Mouse (Mus musculus) embryonic facial prominence, embryonic 10.5 days (tissue): ENCODE measurements around the gene Rpl6. TPM values are rescaled to one million over a fixed set of nuclear protein-coding genes. Genes with fewer than 3 reads are reported as not detected.

Source experiments
- DNase-seq: peaks from one replicate; pipeline ENCODE4 v3.0.0-alpha.2; 2017; ENCODE audit warnings: low spot score
- H3K27ac ChIP-seq: fragments of 300-500 bp; sonication (generic); replicated peaks from 2 replicates; pipeline ENCODE4 v1.5.1; 2016; ENCODE audit warnings: mild to moderate bottlenecking
- H3K27me3 ChIP-seq: fragments of 300-500 bp; sonication (generic); replicated peaks from 2 replicates; pipeline ENCODE4 v1.6.1; 2016; ENCODE audit warnings: low read depth, mild to moderate bottlenecking; ENCODE audit not compliant: poor library complexity, severe bottlenecking
- H3K36me3 ChIP-seq: fragments of 300-500 bp; sonication (generic); replicated peaks from 2 replicates; pipeline ENCODE4 v1.6.1; 2016; ENCODE audit warnings: mild to moderate bottlenecking, moderate library complexity
- H3K4me1 ChIP-seq: fragments of 300-500 bp; sonication (generic); 2 replicates; pipeline ENCODE4 v1.6.1; 2016
- H3K4me3 ChIP-seq: fragments of 300-500 bp; sonication (generic); 2 replicates; pipeline ENCODE4 v1.5.1; 2016; ENCODE audit warnings: mild to moderate bottlenecking, moderate library complexity
- H3K9me3 ChIP-seq: fragments of 300-500 bp; sonication (generic); 2 replicates; pipeline ENCODE4 v1.6.1; 2016; ENCODE audit warnings: mild to moderate bottlenecking
- WGBS: fragments of 180-500 bp; shearing (Covaris S2); methylation state at CpG from one replicate; pipeline ENCODE4 v1.1.7; 2016; 5-methylcytosine and 5-hydroxymethylcytosine counted together
- polyA plus RNA-seq: library from polyadenylated mRNA; unstranded; fragments of >200 nt; fragmentation: Nextera tagmentation; extraction: Ambion mirVana; gene quantifications from 2 replicates; pipeline ENCODE4 v1.2.1, GENCODE M21; 2016

Gene Rpl6
- polyA plus RNA-seq, 1 experiment from 2014 or later: 696 TPM

DNA sequence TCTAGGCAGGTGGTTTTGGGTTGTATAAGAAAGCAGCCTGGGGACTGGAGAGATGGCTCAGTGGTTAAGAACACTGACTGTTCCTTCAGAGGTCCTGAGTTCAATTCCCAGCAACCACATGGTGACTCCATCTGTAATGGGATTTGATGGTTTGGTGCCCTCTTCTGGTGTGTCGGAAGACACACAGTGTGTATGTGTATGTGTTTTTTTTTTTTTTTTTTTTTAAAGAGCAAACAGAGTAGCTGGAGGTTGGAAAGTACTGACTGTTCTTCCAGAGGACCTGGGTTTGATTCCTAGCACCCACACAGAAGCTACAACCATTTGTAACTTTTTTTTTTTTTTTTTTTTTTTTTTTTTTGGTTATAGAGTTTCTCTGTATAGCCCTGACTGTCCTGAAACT, 28.5 kb downstream of the Rpl6 start:
- no peak for DNase-seq
- Histone ChIP-seq H3K36me3 (peaks cover 8% of the 10 kb centered on the region; the same call in 1 of the 2 replicates), H3K9me3 (no peaks in the 10 kb centered on the region), H3K27me3 (no peaks in the 10 kb centered on the region), H3K27ac (no peak overlapping the region), H3K4me1 (no peaks in the 10 kb centered on the region), H3K4me3 (no peak overlapping the region)
- WGBS: 97% methylated on average over 1 of the region's 1 CpGs

DNA sequence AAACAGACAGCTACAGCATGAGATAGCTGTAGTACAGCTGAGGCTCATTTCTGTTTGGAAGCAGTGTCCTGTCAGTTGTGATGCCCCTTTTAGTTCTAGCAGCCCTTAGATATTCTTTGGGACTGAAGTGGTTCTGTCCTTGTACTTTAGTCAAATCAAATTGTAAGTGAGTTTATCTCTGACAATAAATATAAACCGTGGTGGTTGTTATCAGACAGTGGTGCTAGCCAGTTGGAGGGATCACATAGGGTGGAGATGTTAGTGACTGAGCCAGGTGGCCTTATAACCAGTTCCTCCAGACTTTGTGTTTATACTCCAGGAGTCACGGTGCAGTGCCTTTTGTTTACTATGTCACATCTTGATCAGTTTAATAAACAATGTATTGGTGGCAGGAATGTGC, 29.4 kb downstream of the Rpl6 start:
- no peaks in the 10 kb centered on the region for H3K27me3 ChIP-seq

DNA sequence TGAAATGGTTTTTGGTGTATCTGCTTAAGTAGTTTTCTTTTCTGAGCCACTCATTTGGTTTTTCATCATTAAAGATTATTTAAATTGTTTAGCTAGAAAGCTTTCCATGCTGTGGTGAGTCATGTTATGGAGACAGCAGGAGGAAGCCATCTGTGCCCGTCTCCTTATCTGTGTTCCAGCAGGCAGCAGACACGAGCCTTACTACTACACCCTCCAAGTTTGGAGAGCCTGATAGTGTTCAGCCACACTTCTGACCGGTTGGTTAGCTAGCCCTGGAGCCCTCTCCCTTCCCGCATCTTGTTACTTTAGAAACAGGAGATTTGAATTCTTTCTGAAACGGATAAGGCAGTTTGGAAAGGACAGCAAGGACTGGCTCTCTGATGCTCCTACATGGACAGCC, 31.9 kb downstream of the Rpl6 start:
- peaks cover 4% of the 10 kb centered on the region; the same call in 1 of the 2 replicates for H3K36me3 ChIP-seq
- H3K27ac ChIP-seq: no peak overlapping the region
- no peaks in the 10 kb centered on the region for H3K4me1 ChIP-seq
- H3K27me3 ChIP-seq: no peaks in the 10 kb centered on the region
- no peaks in the 10 kb centered on the region for H3K9me3 ChIP-seq
- 81% methylated on average over 5 of the region's 5 CpGs for WGBS
- no peak for DNase-seq
- no peak overlapping the region for H3K4me3 ChIP-seq

More for the DNA sequence above, 29.4 kb downstream of the Rpl6 start:
- Histone ChIP-seq H3K27ac (no peak overlapping the region), H3K4me3 (no peak overlapping the region), H3K36me3 (peaks cover 8% of the 10 kb centered on the region; the same call in 1 of the 2 replicates), H3K9me3 (no peaks in the 10 kb centered on the region), H3K4me1 (no peaks in the 10 kb centered on the region)
- no peak for DNase-seq
- WGBS: 86% methylated on average over 2 of the region's 2 CpGs

DNA sequence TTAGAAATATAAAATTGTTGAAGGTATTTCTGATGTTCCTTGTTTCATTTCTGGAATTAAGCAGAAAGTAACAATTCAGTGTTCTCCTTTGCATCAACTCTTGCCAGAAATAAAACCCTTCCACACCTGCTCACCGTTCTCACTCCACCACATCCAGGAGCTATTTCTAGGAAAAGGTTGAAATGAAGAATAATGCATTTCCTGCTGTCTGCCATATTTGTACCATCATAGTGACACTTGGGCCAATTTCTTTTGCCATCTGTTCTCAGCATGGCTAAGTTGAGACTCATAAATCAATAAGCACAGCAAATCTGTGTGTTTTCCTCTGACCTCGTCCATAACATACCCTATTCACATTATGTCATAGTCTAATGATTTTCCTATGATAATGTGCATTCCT, 33.9 kb downstream of the Rpl6 start:
- no peak for DNase-seq

DNA sequence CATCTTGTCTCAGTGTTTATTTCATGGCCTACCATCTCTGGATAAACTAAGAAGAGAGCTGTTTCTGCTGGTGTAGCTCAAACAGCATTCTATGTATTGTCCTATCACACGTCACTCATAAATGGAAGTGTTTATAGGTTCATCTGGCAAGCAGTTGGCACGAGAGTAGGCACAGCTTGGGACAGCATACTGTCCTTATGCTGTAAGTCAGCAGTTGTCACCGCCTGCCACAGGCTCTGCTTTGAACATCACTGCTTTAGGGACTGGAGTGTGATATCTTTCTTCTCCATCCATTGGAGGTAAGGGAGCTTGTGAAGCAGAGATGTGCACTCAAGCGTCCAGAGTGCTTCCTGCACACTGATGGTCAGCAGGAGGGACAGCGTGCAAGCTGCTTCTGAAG, 35.6 kb downstream of the Rpl6 start:
- Histone ChIP-seq H3K4me3 (no peak overlapping the region), H3K27me3 (no peaks in the 10 kb centered on the region), H3K4me1 (no peaks in the 10 kb centered on the region), H3K36me3 (peaks cover 4% of the 10 kb centered on the region; the same call in 1 of the 2 replicates), H3K27ac (no peak overlapping the region), H3K9me3 (no peaks in the 10 kb centered on the region)
- WGBS: 86% methylated on average over 5 of the region's 5 CpGs
- no peak for DNase-seq

More for the DNA sequence above, 33.9 kb downstream of the Rpl6 start:
- Histone ChIP-seq H3K27ac (no peak overlapping the region), H3K9me3 (no peaks in the 10 kb centered on the region), H3K36me3 (peaks cover 4% of the 10 kb centered on the region; the same call in 1 of the 2 replicates), H3K4me1 (no peaks in the 10 kb centered on the region), H3K27me3 (no peaks in the 10 kb centered on the region), H3K4me3 (no peak overlapping the region)
- WGBS: 89% methylated on average over 2 of the region's 2 CpGs

DNA sequence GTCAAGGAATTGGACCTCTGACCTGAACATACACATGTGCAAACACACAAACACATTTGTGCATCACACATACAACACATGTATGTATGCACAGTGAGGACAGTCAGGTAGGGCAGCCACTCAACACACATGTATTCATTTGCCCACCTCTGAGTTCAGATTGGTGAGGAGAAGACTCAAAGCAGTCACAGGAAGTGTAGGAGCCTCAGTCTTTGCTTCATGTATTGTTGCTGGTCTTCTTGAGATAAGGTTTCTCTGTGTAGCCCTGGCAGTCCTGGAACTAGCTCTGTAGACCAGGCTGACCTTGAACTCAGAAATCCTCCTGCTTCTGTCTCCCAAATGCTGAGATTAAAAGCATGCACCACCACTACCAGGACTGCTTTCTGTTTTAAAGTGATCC, 36.9 kb downstream of the Rpl6 start:
- H3K27me3 ChIP-seq: no peaks in the 10 kb centered on the region
- H3K9me3 ChIP-seq: no peaks in the 10 kb centered on the region
- H3K27ac ChIP-seq: no peak overlapping the region
- DNase-seq: no peak
- H3K4me3 ChIP-seq: no peak overlapping the region
- H3K4me1 ChIP-seq: no peaks in the 10 kb centered on the region
- H3K36me3 ChIP-seq: no peaks in the 10 kb centered on the region

DNA sequence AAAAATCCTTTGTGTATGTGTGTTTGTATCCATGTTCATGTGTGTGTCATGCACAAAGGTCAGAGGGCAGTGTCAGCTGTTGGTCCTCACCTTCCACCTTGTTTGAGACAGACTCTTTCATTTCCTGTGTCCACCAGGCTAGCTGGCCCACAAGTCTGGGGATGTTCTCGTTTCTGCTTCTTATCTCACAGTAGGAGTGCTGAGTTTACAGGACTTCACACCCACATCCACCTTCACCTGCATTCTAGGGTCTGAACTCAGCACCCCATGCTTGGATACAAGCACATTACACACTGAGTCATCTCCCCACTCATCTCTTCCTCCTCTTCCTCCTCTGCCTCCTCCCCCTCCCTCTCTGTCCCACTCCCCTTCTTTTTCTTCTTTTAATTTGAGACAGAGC, 38.0 kb downstream of the Rpl6 start:
- Histone ChIP-seq H3K27ac (no peak overlapping the region), H3K9me3 (no peaks in the 10 kb centered on the region), H3K36me3 (no peaks in the 10 kb centered on the region), H3K4me1 (no peaks in the 10 kb centered on the region), H3K4me3 (no peak overlapping the region), H3K27me3 (no peaks in the 10 kb centered on the region)
- WGBS: 54% methylated on average over 1 of the region's 1 CpGs
- DNase-seq: no peak

DNA sequence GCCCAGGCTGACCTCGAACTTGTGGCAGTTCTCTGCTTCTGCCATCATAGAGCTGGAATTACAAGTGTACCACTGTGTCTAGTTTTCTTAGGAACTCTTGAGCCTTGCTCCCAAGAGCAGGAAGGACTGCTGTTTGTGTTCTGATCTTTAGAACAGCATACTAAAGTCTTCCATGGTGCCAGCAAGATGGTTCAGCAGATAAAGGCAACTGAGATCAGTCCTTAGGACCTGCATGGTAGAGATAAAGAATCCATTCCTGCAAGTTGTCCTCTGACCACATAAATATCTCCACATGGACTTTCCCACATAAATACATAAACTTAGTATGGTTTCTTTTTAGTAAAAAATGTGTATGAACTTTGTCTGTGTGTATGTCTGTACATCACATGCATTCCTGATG, 38.4 kb downstream of the Rpl6 start:
- whole genome bisulfite sequencing: 84% methylated on average over 1 of the region's 1 CpGs
- Histone ChIP-seq H3K27me3 (no peaks in the 10 kb centered on the region), H3K9me3 (no peaks in the 10 kb centered on the region), H3K4me1 (no peaks in the 10 kb centered on the region), H3K27ac (no peak overlapping the region), H3K4me3 (no peak overlapping the region), H3K36me3 (no peaks in the 10 kb centered on the region)
- no peak for DNase-seq

DNA sequence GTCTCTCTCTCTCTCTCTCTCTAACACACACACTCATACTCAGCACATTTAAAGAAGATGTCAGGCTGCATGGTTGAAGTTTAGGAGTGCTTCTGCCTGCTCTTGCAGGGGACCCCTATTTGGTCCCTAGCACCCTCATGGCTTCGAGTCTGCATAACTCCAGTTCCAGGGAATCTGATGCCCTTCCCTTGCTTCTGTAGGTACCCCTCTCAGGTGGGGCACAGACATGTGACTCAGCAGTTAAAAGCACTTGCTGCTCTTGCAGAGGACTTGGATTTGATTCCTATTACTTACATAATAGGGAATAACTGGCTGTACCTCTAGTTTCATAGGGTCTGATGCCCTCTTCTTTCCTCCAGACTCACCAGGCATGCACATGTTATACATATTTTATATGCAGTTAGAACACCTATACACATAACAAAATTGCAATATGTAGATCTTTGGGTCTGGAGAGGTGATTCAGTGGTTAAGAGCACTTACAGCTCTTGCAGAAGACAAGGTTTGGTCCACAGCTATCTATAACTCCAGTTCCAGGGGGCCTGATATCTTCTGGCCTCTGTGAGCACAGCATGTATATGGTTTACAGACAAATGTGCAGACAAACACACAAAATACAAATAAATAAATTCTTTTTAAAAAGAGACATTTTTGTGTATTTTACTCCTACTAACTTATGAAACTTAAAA, 39.5 kb downstream of the Rpl6 start:
- Histone ChIP-seq H3K9me3 (no peaks in the 10 kb centered on the region), H3K27ac (no peak overlapping the region), H3K27me3 (no peaks in the 10 kb centered on the region), H3K4me1 (no peaks in the 10 kb centered on the region), H3K36me3 (no peaks in the 10 kb centered on the region), H3K4me3 (no peak overlapping the region)
- 75% methylated on average over 1 of the region's 1 CpGs for WGBS
- DNase-seq: no peak

DNA sequence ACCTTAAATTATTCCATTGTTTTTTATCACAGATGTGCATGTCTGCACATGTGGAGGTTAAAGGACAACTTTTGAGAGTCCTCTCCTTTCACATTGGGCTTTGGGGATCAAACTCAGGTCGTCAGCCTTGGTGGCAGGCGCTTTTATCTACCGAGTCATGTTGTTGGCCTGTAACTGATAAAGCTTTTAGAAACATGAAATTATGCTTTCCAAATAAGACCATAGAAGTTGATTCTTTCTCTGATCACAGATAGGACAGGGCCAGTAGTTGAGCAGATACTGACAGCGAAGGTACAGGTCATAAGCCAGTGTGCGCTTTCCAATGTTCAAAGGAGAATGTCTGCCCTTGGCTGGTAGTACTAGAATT, 40.1 kb downstream of the Rpl6 start:
- 93% methylated on average over 5 of the region's 5 CpGs for WGBS
- Histone ChIP-seq H3K4me1 (no peaks in the 10 kb centered on the region), H3K4me3 (no peak overlapping the region), H3K27me3 (no peaks in the 10 kb centered on the region), H3K27ac (no peak overlapping the region), H3K9me3 (no peaks in the 10 kb centered on the region), H3K36me3 (no peaks in the 10 kb centered on the region)
- no peak for DNase-seq

DNA sequence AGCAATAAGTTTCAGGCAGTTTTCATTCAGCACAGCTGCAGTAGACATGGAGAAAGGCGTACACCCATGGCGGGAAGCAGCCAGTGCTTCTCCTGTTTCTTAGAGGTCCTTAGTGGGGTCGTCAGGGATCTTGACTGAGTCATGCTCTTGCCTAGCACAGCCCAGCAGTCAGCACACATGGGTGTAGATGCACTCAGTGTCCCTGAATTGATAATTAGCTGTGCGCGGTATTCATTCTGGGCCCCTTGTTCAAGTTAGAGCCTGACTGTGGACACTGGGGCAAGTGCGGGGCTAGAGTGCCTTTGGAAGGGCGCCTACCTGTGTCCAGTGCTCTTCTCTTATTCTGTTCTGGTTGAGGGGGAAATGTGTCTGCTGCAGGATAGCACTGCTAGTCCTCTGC, 40.9 kb downstream of the Rpl6 start:
- H3K27ac ChIP-seq: no peak overlapping the region
- no peaks in the 10 kb centered on the region for H3K9me3 ChIP-seq
- H3K4me1 ChIP-seq: no peaks in the 10 kb centered on the region
- no peaks in the 10 kb centered on the region for H3K36me3 ChIP-seq
- no peak for DNase-seq
- 87% methylated on average over 7 of the region's 7 CpGs for WGBS
- no peaks in the 10 kb centered on the region for H3K27me3 ChIP-seq
- H3K4me3 ChIP-seq: no peak overlapping the region

DNA sequence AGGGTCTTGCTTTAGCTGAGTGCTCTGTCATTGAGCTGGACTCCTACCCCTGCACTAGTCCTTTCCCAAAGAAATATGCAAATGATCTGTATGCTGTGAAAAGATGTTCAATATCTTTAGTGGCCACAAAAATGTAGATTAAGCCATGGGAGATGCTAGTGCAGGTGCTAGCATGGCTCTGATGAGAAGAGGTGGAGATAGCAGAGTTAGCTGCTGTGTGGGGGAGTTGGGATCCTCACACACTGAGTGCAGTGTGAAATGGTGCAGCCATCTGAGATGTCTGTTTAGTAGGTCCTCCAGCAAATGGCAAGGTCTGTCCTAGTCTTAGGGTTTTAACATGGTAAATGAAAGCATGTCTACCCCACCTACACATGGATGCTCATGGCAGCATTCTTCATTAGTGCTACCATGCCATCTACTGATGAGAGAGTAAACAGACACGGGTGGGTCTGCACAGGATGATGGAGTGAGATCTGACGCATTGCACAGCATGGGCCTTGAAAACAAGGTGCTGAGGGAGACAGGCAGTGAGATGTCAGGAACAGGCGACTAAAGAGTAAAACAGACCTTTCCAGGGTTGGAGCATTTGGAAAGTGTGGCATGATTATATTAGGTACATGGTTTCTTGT, 44.6 kb downstream of the Rpl6 start:
- Histone ChIP-seq H3K4me1 (peaks cover 3% of the 10 kb centered on the region; the same call in 1 of the 2 replicates), H3K9me3 (no peaks in the 10 kb centered on the region), H3K27ac (no peak overlapping the region), H3K27me3 (no peaks in the 10 kb centered on the region), H3K36me3 (peaks cover 3% of the 10 kb centered on the region), H3K4me3 (no peak overlapping the region)
- no peak for DNase-seq
- 85% methylated on average over 3 of the region's 3 CpGs for WGBS

DNA sequence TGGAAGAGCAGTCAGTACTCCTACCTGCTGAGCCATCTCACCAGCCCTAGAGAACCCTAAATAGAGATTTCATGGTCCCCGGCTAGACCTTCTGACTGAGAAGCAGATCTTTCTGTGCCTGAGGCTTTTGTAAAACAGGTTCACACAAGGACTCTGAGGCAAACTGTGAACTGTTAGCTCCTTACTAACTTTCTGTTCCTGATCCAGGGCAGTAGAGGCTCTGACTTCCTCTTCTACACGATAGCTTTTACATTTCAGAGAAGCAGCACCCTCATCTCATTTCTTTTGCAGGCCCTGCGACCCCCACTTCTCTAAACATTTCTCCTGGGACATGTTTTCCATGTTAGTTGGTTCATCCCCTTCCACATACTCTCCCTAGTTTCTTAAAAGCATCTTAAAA, 45.4 kb downstream of the Rpl6 start:
- Histone ChIP-seq H3K36me3 (peaks cover 11% of the 10 kb centered on the region), H3K27ac (no peak overlapping the region), H3K4me1 (peaks cover 3% of the 10 kb centered on the region; the same call in 1 of the 2 replicates), H3K27me3 (no peaks in the 10 kb centered on the region), H3K9me3 (no peaks in the 10 kb centered on the region), H3K4me3 (no peak overlapping the region)
- WGBS: 92% methylated on average over 3 of the region's 3 CpGs
- DNase-seq: no peak
